Mouse (Mus musculus) kidney, embryonic 16.5 days (tissue): Measurements from ENCODE around the gene Gm8374. TPM values are rescaled to one million over a fixed set of nuclear protein-coding genes. Genes with fewer than 3 reads are reported as not detected.
A peak's percentile ranks its signal among the peaks of the same experiment; 100 is the strongest.
"Not testable (repeated sequence)": the region's sequence is repeated elsewhere in the genome, so short reads cannot be mapped to it uniquely, and the experiment has no call there.

Experiments used
- ATAC-seq: fragments of 200-750 bp; cut with Nextera tagmentation; 2 replicates; pipeline ENCODE4 v1.8.0; 2017; ENCODE audit warnings: moderate TSS enrichment; ENCODE audit not compliant: low FRiP score, low TSS enrichment
- H3K27ac ChIP-seq: fragments of 300-500 bp; sonication (generic); 2 replicates; pipeline ENCODE4 v1.5.1; 2014; ENCODE audit warnings: low read length
- H3K27me3 ChIP-seq: fragments of 300-500 bp; sonication (generic); 2 replicates; pipeline ENCODE4 v1.6.1; 2014; ENCODE audit warnings: low read length, control low read depth, mixed read lengths; ENCODE audit not compliant: insufficient read depth
- H3K36me3 ChIP-seq: fragments of 300-500 bp; sonication (generic); 2 replicates; pipeline ENCODE4 v1.6.1; 2014; ENCODE audit warnings: low read length, control low read depth, mixed read lengths; ENCODE audit not compliant: insufficient read depth
- H3K4me1 ChIP-seq: fragments of 300-500 bp; sonication (generic); 2 replicates; pipeline ENCODE4 v1.6.1; 2014; ENCODE audit warnings: low read length, control low read depth, mixed read lengths; ENCODE audit not compliant: insufficient read depth
- H3K4me2 ChIP-seq: fragments of 300-500 bp; sonication (generic); replicated peaks from 2 replicates; pipeline ENCODE4 v1.6.1; 2014; ENCODE audit warnings: low read depth, low read length
- H3K4me3 ChIP-seq: fragments of 300-500 bp; sonication (generic); 2 replicates; pipeline ENCODE4 v1.5.1; 2014; ENCODE audit warnings: mild to moderate bottlenecking, low read length
- H3K9ac ChIP-seq: fragments of 300-500 bp; sonication (generic); replicated peaks from 2 replicates; pipeline ENCODE4 v1.6.1; 2014; ENCODE audit warnings: low read length
- H3K9me3 ChIP-seq: fragments of 300-500 bp; sonication (generic); 2 replicates; pipeline ENCODE4 v1.6.1; 2016; ENCODE audit warnings: low read length, control low read depth
- WGBS: fragments of 180-500 bp; shearing (Covaris S2); extraction: QIAGEN DNeasy Blood & Tissue Kit; methylation state at CpG from one replicate; pipeline ENCODE4 v1.1.7; 2014; 5-methylcytosine and 5-hydroxymethylcytosine counted together
- polyA plus RNA-seq: library from polyadenylated mRNA; unstranded; fragments of >200 nt; fragmentation: Nextera tagmentation; extraction: Ambion mirVana; gene quantifications from 2 replicates; pipeline ENCODE4 v1.2.1, GENCODE M21; 2015

Gene Gm8374
- polyA plus RNA-seq, result not detected in 2 replicates

DNA sequence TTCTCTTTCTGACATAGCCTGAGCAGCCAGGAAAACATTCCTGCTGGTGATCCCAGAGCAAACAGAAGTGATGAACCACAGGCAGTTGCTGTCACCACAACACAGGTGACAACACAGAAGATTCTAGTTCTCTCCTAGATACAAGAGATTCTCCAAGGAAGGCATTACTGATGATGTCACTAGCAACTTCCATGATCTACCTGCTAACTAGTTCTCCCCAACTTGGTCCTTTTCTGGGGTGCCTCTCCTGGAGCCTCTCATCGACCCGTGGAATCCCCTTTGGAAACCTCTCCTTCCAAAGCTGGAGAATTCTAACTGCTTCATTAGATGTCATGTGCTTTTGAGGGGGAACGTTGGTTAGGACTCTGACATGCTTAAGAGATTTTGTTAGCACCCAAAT is at the start of gene Gm8374:
Gene Gm8374 (minus strand): TSS at position 101 of the 400 bp plus-strand sequence.
- not testable (repeated sequence) for H3K36me3 ChIP-seq, H3K4me1 ChIP-seq, ATAC-seq, H3K27me3 ChIP-seq, H3K9me3 ChIP-seq, H3K27ac ChIP-seq, H3K9ac ChIP-seq, H3K4me3 ChIP-seq, H3K4me2 ChIP-seq
- 93% methylated on average over 3 of the region's 3 CpGs for WGBS

DNA sequence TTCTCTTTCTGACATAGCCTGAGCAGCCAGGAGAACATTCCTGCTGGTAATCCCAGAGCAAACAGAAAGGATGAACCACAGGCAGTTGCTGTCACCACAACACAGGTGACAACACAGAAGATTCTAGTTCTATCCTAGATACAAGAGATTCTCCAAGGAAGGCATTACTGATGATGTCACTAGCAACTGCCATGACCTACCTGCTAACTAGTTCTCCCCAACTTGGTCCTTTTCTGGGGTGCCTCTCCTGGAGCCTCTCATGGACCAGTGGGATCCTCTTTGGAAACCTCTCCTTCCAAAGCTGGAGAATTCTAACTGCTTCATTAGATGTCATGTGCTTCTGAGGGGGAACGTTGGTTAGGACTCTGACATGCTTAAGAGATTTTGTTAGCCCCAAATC is 32.6 kb downstream of the Gm8374 start, which contains the start of gene Gm5797:
Gene Gm5797 (minus strand): TSS at position 101 of the 400 bp plus-strand sequence.
- not testable (repeated sequence) for H3K9me3 ChIP-seq, H3K4me1 ChIP-seq, H3K4me2 ChIP-seq, ATAC-seq, H3K36me3 ChIP-seq, H3K27me3 ChIP-seq, H3K9ac ChIP-seq, H3K4me3 ChIP-seq, H3K27ac ChIP-seq
- WGBS, result no CpG with 5 or more reads among the region's 1 CpGs

DNA sequence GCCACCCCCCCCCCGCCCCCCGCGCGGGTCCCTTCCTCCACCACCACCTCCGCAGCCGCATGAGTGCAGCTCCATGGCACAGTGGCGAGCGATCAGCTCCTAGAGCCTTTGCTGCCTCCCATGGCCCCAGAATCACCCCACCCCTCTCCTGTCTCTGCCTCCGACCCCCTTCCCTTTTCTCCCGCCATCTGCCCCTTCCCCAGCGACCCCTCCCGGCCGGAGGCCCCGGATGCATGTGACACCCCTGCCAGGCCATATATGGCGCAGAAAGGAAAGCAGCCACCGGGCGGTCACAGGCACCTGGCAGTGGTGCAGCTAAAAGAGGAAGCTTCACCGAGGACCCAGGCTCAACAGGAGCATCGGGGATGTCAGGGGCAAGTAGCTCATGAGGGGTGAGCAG is 49.8 kb downstream of the Gm8374 start:
- ATAC-seq, result not testable (repeated sequence)

DNA sequence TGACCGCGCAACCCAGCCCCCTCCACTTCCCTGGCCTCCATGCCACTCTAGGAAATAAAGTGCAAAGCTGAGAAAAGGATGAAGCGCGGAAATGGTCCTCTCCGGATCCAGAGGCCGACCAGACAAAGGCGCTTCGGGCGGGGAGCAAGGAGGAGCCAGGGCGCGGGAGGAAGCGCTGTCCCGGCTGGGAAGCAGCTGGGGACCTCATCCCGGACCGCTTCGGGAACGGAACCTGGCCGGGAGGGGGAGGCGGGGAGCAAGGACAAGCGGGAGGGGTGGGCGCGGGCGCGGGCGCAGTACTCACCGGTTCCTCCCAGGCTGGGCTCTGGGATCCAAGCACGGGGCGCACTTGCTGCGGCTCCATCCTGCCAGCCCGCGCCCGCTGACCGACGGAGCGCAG is 50.3 kb downstream of the Gm8374 start, which contains the start of gene Gm3739:
Gene Gm3739 (minus strand): TSS at position 389 of the 400 bp plus-strand sequence.
- H3K4me1 ChIP-seq, ATAC-seq, H3K36me3 ChIP-seq, H3K9me3 ChIP-seq, H3K27ac ChIP-seq, H3K27me3 ChIP-seq: not testable (repeated sequence)
- H3K9ac ChIP-seq, result peak within 1 kb of the TSS; percentile 57
- H3K4me3 ChIP-seq, result peak within 1 kb of the TSS; percentile 44
- peak within 1 kb of the TSS; percentile 65 for H3K4me2 ChIP-seq
- 0% methylated on average over 21 of the region's 35 CpGs for WGBS

More for the DNA sequence above, 49.8 kb downstream of the Gm8374 start:
- not testable (repeated sequence) for H3K27ac ChIP-seq, H3K27me3 ChIP-seq, H3K9me3 ChIP-seq, H3K36me3 ChIP-seq, H3K4me1 ChIP-seq
- H3K9ac ChIP-seq, result peak overlapping the region; percentile 57
- H3K4me2 ChIP-seq, result peak overlapping the region; percentile 65
- WGBS, result 1% methylated on average over 9 of the region's 19 CpGs
- H3K4me3 ChIP-seq, result peak overlapping the region; percentile 44

Other genes with a start within 250 kb of the Gm8374 start
- gene Gm6676, start 239.7 kb downstream of the Gm8374 start, polyA plus RNA-seq, result not detected in 2 replicates
- 3.2 and 3.5 TPM in 2 replicates for gene Gm3512, start 190.6 kb downstream of the Gm8374 start, polyA plus RNA-seq
- gene Gm16434, start 170.6 kb downstream of the Gm8374 start, polyA plus RNA-seq, result not detected in 2 replicates
- not detected in 2 replicates for gene Gm3727, start 100.4 kb downstream of the Gm8374 start, polyA plus RNA-seq
- gene Gm3739, start 50.1 kb downstream of the Gm8374 start, polyA plus RNA-seq, result 0.45 and 0.64 TPM in 2 replicates
- gene Gm5797, start 32.7 kb downstream of the Gm8374 start, polyA plus RNA-seq, result not detected in 2 replicates
- 0.22 TPM in 1 of 2 replicates, not detected in the other for gene Gm3755, start 85.8 kb upstream of the Gm8374 start, polyA plus RNA-seq
- gene Gm3752, start 118.6 kb upstream of the Gm8374 start, polyA plus RNA-seq, result 0.47 and 0.69 TPM in 2 replicates
- 0.24 and 0.77 TPM in 2 replicates for gene Gm3558, start 203.4 kb upstream of the Gm8374 start, polyA plus RNA-seq
- gene Gm10338, start 230.5 kb upstream of the Gm8374 start, polyA plus RNA-seq, result not detected in 2 replicates